Mouse (Mus musculus): Measurements from ENCODE around the gene Il10rb. TPM values are rescaled to one million over a fixed set of nuclear protein-coding genes. Genes with fewer than 3 reads are reported as not detected.

Il10rb gene
- total RNA-seq, 2 experiments from 2014 or later = 6.2 to 7.9 TPM

GRCm38 (mm10) chr16:91372577-91373472 lies 33.1 kb upstream of the Il10rb start, which contains the start of gene Ifnar2:
Ifnar2 (plus strand) TSS chr16:91372783.
- H3K4me3 ChIP-seq = peak within 1 kb of the TSS; percentile 77
- peak; percentile 86 for DNase-seq
- intact Hi-C loops (cut with DNase I) = loop anchor here (5.0 kb wide), 1 partner anchor 34 kb away; the partner anchor contains the start of gene Il10rb
- peak within 1 kb of the TSS; percentile 97 for H3K27ac ChIP-seq
- no peak for TF ChIP-seq CTCF (IDR thresholded peaks at IDR 0.05)

- no peak for TF ChIP-seq CTCF (IDR thresholded peaks at IDR 0.05)
- Histone ChIP-seq H3K27ac (peak overlapping the region; percentile 97), H3K4me3 (peak overlapping the region; percentile 77)
- DNase-seq = no peak
- intact Hi-C loops (cut with DNase I) = loop anchor here (5.0 kb wide), 1 partner anchor 34 kb away; the partner anchor contains the start of gene Il10rb
Measured at GRCm38 (mm10) chr16:91373473-91374252, 32.3 kb upstream of the Il10rb start.

GRCm38 (mm10) chr16:91374253-91374634 lies 31.7 kb upstream of the Il10rb start:
- intact Hi-C loops (cut with DNase I) = loop anchor here (5.0 kb wide), 1 partner anchor 33 kb away; the partner anchor contains the start of gene Il10rb
- peak overlapping the region; percentile 77 for H3K4me3 ChIP-seq
- no peak for TF ChIP-seq CTCF (IDR thresholded peaks at IDR 0.05)
- DNase-seq = no peak
- peak overlapping the region; percentile 97 for H3K27ac ChIP-seq

GRCm38 (mm10) chr16:91376701-91377100 lies 29.3 kb upstream of the Il10rb start:
- TF ChIP-seq CTCF (IDR thresholded peaks at IDR 0.05) = no peak
- Histone ChIP-seq H3K4me3 (peak overlapping the region; percentile 17; the same call in 1 of the 2 replicates), H3K27ac (peak overlapping the region; percentile 77)
- no peak for DNase-seq
- intact Hi-C loops (cut with DNase I) = no loop called here

GRCm38 (mm10) chr16:91378431-91378986 lies 27.5 kb upstream of the Il10rb start:
- no peak for TF ChIP-seq CTCF (IDR thresholded peaks at IDR 0.05)
- DNase-seq = no peak
- intact Hi-C loops (cut with DNase I) = no loop called here
- Histone ChIP-seq H3K27ac (peak overlapping the region; percentile 77), H3K4me3 (peak overlapping the region; percentile 63)

- DNase-seq = no peak
- intact Hi-C loops (cut with DNase I) = no loop called here
- H3K4me3 ChIP-seq = peak overlapping the region; percentile 63
- H3K27ac ChIP-seq = peak overlapping the region; percentile 77
- no peak for TF ChIP-seq CTCF (IDR thresholded peaks at IDR 0.05)
Measured at GRCm38 (mm10) chr16:91378991-91379390, 27.0 kb upstream of the Il10rb start.

GRCm38 (mm10) chr16:91379412-91379811 lies 26.6 kb upstream of the Il10rb start:
- intact Hi-C loops (cut with DNase I) = no loop called here
- Histone ChIP-seq H3K27ac (peak overlapping the region; percentile 77), H3K4me3 (peak overlapping the region; percentile 63)
- DNase-seq = no peak
- TF ChIP-seq CTCF (IDR thresholded peaks at IDR 0.05) = no peak

GRCm38 (mm10) chr16:91380151-91380550 lies 25.8 kb upstream of the Il10rb start:
- H3K27ac ChIP-seq = peak overlapping the region; percentile 38; the same call in 1 of the 2 replicates
- no peak for TF ChIP-seq CTCF (IDR thresholded peaks at IDR 0.05)

GRCm38 (mm10) chr16:91381606-91382005 lies 24.4 kb upstream of the Il10rb start:
- Histone ChIP-seq H3K4me3 (no peak overlapping the region), H3K27ac (no peak overlapping the region)
- no peak for TF ChIP-seq CTCF (IDR thresholded peaks at IDR 0.05)
- intact Hi-C loops (cut with DNase I) = no loop called here
- no peak for DNase-seq

More at GRCm38 (mm10) chr16:91380151-91380550, 25.8 kb upstream of the Il10rb start:
- no peak for DNase-seq
- H3K4me3 ChIP-seq = no peak overlapping the region
- intact Hi-C loops (cut with DNase I) = no loop called here

GRCm38 (mm10) chr16:91382261-91382790 lies 23.6 kb upstream of the Il10rb start:
- no peak overlapping the region for H3K27ac ChIP-seq
- H3K4me3 ChIP-seq = no peak overlapping the region
- DNase-seq = no peak
- intact Hi-C loops (cut with DNase I) = no loop called here
- no peak for TF ChIP-seq CTCF (IDR thresholded peaks at IDR 0.05)

GRCm38 (mm10) chr16:91384221-91384620 lies 21.7 kb upstream of the Il10rb start:
- Histone ChIP-seq H3K4me3 (no peak overlapping the region), H3K27ac (no peak overlapping the region)
- intact Hi-C loops (cut with DNase I) = no loop called here
- no peak for DNase-seq
- no peak for TF ChIP-seq CTCF (IDR thresholded peaks at IDR 0.05)

- intact Hi-C loops (cut with DNase I) = no loop called here
- peak; percentile 45 for DNase-seq
- Histone ChIP-seq H3K27ac (peak overlapping the region; percentile 76), H3K4me3 (peak overlapping the region; percentile 46)
- TF ChIP-seq CTCF (IDR thresholded peaks at IDR 0.05) = no peak
Measured at GRCm38 (mm10) chr16:91385621-91386020, 20.3 kb upstream of the Il10rb start.
